Mouse (Mus musculus): ENCODE measurements around the gene Efna5. TPM values are rescaled to one million over a fixed set of nuclear protein-coding genes. Genes with fewer than 3 reads are reported as not detected.

The Efna5 gene
- polyA plus RNA-seq, 1 experiment: 0.46 TPM

DNA sequence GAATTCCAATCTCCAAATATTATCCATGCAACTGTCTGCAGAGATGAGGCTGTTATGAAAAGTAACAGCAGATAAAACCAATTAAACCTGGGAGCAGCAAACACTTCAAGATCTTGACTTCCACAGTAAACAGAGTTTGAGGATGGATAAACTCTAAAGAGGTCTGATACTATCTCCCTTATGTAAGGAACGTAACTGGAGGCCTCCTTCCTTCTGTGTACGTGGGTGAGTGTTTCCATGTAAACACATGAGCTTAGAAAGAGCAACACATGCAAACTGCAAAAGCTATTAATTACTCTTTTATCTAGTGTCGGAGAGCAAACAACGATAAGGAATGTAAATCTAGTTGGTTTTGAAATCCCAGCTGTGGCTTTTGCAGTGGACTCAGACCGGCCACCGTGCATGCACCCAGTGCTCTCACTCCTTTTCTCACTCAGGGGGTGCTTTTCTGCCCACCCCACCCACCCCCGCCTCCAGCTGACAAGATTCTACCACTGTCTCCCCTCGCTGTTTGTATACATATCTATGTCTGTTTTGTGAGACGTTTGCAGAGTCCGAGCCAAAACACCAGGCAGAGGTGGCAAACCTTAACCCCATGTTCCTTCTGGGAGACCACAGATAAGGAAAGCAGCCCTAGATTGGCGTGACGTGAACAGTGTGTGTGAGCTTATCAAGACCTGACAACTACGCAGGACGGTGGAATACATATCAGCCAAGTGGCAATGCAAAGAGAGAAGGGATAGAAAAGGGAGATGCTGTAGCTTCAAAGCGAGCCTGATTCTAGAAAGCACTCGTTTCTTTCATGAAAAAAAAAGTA, 132.1 kb downstream of the Efna5 start:
- WGBS: 22% methylated on average over 16 of the region's 16 CpGs
- Histone ChIP-seq H3K4me1 (ENCODE audit: control insufficient read depth, insufficient read depth, insufficient read length, low read length) (no peaks in the 10 kb centered on the region), H3K4me3 (ENCODE audit: low read depth, low read length) (no peak overlapping the region), H3K27me3 (ENCODE audit: control insufficient read depth, insufficient read depth, low read length) (no peaks in the 10 kb centered on the region), H3K27ac (ENCODE audit: insufficient read depth, low read depth, low read length) (no peak overlapping the region), H3K36me3 (ENCODE audit: control insufficient read depth, insufficient read depth, low read length) (no peaks in the 10 kb centered on the region)
- TF ChIP-seq CTCF (IDR thresholded peaks at IDR 0.05; ENCODE audit: extremely low read depth, insufficient read length, insufficient replicate concordance, low read depth, low read length): no peak
- TF ChIP-seq POLR2A (IDR thresholded peaks at IDR 0.05; ENCODE audit: low read depth, low read length): no peak

- no peaks in the 10 kb centered on the region for H3K36me3 ChIP-seq (ENCODE audit: control insufficient read depth, insufficient read depth, low read length)
- H3K27ac ChIP-seq (ENCODE audit: insufficient read depth, low read depth, low read length): no peak overlapping the region
- no peak overlapping the region for H3K4me3 ChIP-seq (ENCODE audit: low read depth, low read length)
- H3K27me3 ChIP-seq (ENCODE audit: control insufficient read depth, insufficient read depth, low read length): no peaks in the 10 kb centered on the region
- TF ChIP-seq CTCF (IDR thresholded peaks at IDR 0.05; ENCODE audit: extremely low read depth, insufficient read length, insufficient replicate concordance, low read depth, low read length) (no peak), POLR2A (IDR thresholded peaks at IDR 0.05; ENCODE audit: low read depth, low read length) (no peak)
- WGBS: 77% methylated on average over 8 of the region's 8 CpGs
- H3K4me1 ChIP-seq (ENCODE audit: control insufficient read depth, insufficient read depth, insufficient read length, low read length): no peaks in the 10 kb centered on the region
Observed at GRCm38 (mm10) chr17:62747381-62747780, 133.7 kb downstream of the Efna5 start.

- H3K36me3 ChIP-seq (ENCODE audit: control insufficient read depth, insufficient read depth, low read length): no peaks in the 10 kb centered on the region
- no peak overlapping the region for H3K27ac ChIP-seq (ENCODE audit: insufficient read depth, low read depth, low read length)
- 48% methylated on average over 9 of the region's 9 CpGs for WGBS
- no peaks in the 10 kb centered on the region for H3K4me1 ChIP-seq (ENCODE audit: control insufficient read depth, insufficient read depth, insufficient read length, low read length)
- no peaks in the 10 kb centered on the region for H3K27me3 ChIP-seq (ENCODE audit: control insufficient read depth, insufficient read depth, low read length)
- no peak for TF ChIP-seq POLR2A (IDR thresholded peaks at IDR 0.05; ENCODE audit: low read depth, low read length)
- TF ChIP-seq CTCF (IDR thresholded peaks at IDR 0.05; ENCODE audit: extremely low read depth, insufficient read length, insufficient replicate concordance, low read depth, low read length): no peak
- no peak overlapping the region for H3K4me3 ChIP-seq (ENCODE audit: low read depth, low read length)
Observed at GRCm38 (mm10) chr17:62746827-62747226, 134.3 kb downstream of the Efna5 start.

- no peak overlapping the region for H3K27ac ChIP-seq (ENCODE audit: insufficient read depth, low read depth, low read length)
- H3K36me3 ChIP-seq (ENCODE audit: control insufficient read depth, insufficient read depth, low read length): no peaks in the 10 kb centered on the region
- TF ChIP-seq CTCF (IDR thresholded peaks at IDR 0.05; ENCODE audit: extremely low read depth, insufficient read length, insufficient replicate concordance, low read depth, low read length) (no peak), POLR2A (IDR thresholded peaks at IDR 0.05; ENCODE audit: low read depth, low read length) (no peak)
- whole genome bisulfite sequencing: 82% methylated on average over 4 of the region's 4 CpGs
- no peaks in the 10 kb centered on the region for H3K4me1 ChIP-seq (ENCODE audit: control insufficient read depth, insufficient read depth, insufficient read length, low read length)
- no peak overlapping the region for H3K4me3 ChIP-seq (ENCODE audit: low read depth, low read length)
- no peaks in the 10 kb centered on the region for H3K27me3 ChIP-seq (ENCODE audit: control insufficient read depth, insufficient read depth, low read length)
Observed at GRCm38 (mm10) chr17:62745286-62745685, 135.8 kb downstream of the Efna5 start.

DNA sequence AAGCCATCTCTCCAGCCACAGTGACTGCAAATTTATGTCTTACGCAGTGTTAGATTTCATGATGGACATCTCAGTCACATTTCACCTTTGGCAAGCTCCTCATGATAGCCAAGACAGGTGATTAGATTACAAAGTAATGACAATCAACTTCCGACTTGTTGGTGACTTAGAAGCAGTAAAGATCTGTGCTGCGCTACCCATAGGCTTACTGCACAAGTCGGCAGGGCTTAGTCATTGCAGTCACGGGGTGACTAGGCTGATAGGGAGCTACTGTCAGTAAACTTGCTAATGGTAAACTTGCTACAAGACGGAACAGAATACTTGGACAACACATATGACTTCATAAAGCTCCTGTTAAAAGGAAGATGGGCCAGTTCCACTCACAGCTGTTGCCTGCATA, 136.9 kb downstream of the Efna5 start:
- Histone ChIP-seq H3K4me3 (ENCODE audit: low read depth, low read length) (no peak overlapping the region), H3K36me3 (ENCODE audit: control insufficient read depth, insufficient read depth, low read length) (no peaks in the 10 kb centered on the region), H3K27me3 (ENCODE audit: control insufficient read depth, insufficient read depth, low read length) (no peaks in the 10 kb centered on the region), H3K27ac (ENCODE audit: insufficient read depth, low read depth, low read length) (no peak overlapping the region), H3K4me1 (ENCODE audit: control insufficient read depth, insufficient read depth, insufficient read length, low read length) (no peaks in the 10 kb centered on the region)
- TF ChIP-seq POLR2A (IDR thresholded peaks at IDR 0.05; ENCODE audit: low read depth, low read length) (no peak), CTCF (IDR thresholded peaks at IDR 0.05; ENCODE audit: extremely low read depth, insufficient read length, insufficient replicate concordance, low read depth, low read length) (no peak)
- WGBS: 56% methylated on average over 6 of the region's 6 CpGs

DNA sequence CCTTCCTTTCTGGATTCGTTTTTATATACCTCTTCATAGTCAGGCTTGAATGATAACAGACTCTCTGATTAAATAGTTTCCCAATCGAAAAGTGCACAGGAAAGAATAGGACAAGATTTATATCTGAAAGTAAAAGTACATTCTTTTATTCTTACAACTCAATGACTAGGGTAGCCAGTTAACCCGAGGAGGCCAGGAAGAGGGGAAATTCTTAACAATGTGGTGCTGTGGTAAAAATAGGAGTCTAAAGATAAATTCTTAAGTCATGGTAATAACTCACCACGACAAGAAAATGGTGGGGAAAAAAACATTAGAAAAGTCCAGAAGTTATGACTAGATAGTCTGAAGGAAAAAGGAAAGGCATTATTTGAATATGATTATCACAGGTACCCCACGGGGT, 139.4 kb downstream of the Efna5 start:
- WGBS: 56% methylated on average over 5 of the region's 5 CpGs

GRCm38 (mm10) chr17:62741020-62741419, 140.1 kb downstream of the Efna5 start:
- H3K4me3 ChIP-seq (ENCODE audit: low read depth, low read length): no peak overlapping the region
- TF ChIP-seq CTCF (IDR thresholded peaks at IDR 0.05; ENCODE audit: extremely low read depth, insufficient read length, insufficient replicate concordance, low read depth, low read length) (no peak), POLR2A (IDR thresholded peaks at IDR 0.05; ENCODE audit: low read depth, low read length) (no peak)

More for the DNA sequence above, 139.4 kb downstream of the Efna5 start:
- no peak for TF ChIP-seq CTCF (IDR thresholded peaks at IDR 0.05; ENCODE audit: extremely low read depth, insufficient read length, insufficient replicate concordance, low read depth, low read length)
- TF ChIP-seq POLR2A (IDR thresholded peaks at IDR 0.05; ENCODE audit: low read depth, low read length): no peak
- no peaks in the 10 kb centered on the region for H3K27me3 ChIP-seq (ENCODE audit: control insufficient read depth, insufficient read depth, low read length)
- no peaks in the 10 kb centered on the region for H3K36me3 ChIP-seq (ENCODE audit: control insufficient read depth, insufficient read depth, low read length)
- no peaks in the 10 kb centered on the region for H3K4me1 ChIP-seq (ENCODE audit: control insufficient read depth, insufficient read depth, insufficient read length, low read length)
- H3K27ac ChIP-seq (ENCODE audit: insufficient read depth, low read depth, low read length): no peak overlapping the region
- H3K4me3 ChIP-seq (ENCODE audit: low read depth, low read length): no peak overlapping the region

More at GRCm38 (mm10) chr17:62741020-62741419, 140.1 kb downstream of the Efna5 start:
- no peaks in the 10 kb centered on the region for H3K27me3 ChIP-seq (ENCODE audit: control insufficient read depth, insufficient read depth, low read length)
- H3K36me3 ChIP-seq (ENCODE audit: control insufficient read depth, insufficient read depth, low read length): no peaks in the 10 kb centered on the region
- no peak overlapping the region for H3K27ac ChIP-seq (ENCODE audit: insufficient read depth, low read depth, low read length)
- H3K4me1 ChIP-seq (ENCODE audit: control insufficient read depth, insufficient read depth, insufficient read length, low read length): no peaks in the 10 kb centered on the region
- WGBS: 71% methylated on average over 6 of the region's 6 CpGs
